Mouse (Mus musculus) kidney, postnatal 4 days (tissue): ENCODE data around the gene Nfatc3.
"Not testable (repeated sequence)": the region's sequence is repeated elsewhere in the genome, so short reads cannot be mapped to it uniquely, and the experiment has no call there.

Experiments
- DNase-seq, 2 experiments: peaks; one replicate each; pipeline ENCODE4 v3.0.0; 2021; ENCODE audit warnings: mixed read lengths in 2 of 2

Gene Nfatc3

DNA sequence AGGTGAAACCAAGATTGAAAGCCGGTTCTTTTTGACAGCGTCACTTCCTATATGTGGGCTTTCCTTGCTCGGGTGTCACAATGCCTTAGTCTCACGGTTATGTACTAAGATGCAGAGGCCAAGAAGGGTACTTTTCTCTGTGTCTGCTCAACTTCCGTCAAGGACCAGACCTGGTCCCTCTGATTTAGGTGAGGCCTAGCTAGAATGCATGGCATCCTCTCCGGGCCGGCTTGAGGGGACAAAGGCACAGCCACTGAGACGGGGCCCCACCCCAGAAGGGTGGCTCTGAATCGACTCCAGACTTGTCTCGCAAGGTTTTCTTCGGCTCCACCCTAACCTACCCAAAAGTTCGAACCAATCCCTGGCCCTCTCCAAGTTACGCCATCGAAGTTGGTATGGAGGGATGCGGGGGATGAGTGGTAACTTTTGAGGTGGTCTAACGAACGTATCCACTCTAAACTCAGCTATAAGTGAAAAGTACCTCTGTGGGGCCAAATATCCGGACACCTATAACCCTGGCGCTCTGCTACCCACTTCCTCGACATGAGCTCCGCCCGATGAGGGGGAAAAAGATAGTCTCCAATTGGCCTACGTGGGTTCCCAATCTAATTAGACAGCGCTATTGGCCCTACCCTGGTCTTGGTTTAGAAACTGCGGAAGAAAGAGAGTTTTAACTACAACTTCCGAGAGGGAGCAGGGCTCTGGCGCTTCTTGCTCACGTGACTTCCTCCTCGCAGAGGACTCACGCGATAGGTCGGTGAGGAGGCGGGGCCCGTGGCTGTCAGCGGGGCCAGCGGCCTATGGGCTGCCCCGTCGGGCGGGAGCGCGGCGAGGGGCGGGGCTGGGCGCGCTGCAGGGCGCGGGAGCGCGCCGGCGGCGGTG lies at the start of gene Nfatc3:
Nfatc3 (plus strand) TSS at position 110 of the 882 bp plus-strand sequence.
- peak; percentile 96 to 99 for DNase-seq

DNA sequence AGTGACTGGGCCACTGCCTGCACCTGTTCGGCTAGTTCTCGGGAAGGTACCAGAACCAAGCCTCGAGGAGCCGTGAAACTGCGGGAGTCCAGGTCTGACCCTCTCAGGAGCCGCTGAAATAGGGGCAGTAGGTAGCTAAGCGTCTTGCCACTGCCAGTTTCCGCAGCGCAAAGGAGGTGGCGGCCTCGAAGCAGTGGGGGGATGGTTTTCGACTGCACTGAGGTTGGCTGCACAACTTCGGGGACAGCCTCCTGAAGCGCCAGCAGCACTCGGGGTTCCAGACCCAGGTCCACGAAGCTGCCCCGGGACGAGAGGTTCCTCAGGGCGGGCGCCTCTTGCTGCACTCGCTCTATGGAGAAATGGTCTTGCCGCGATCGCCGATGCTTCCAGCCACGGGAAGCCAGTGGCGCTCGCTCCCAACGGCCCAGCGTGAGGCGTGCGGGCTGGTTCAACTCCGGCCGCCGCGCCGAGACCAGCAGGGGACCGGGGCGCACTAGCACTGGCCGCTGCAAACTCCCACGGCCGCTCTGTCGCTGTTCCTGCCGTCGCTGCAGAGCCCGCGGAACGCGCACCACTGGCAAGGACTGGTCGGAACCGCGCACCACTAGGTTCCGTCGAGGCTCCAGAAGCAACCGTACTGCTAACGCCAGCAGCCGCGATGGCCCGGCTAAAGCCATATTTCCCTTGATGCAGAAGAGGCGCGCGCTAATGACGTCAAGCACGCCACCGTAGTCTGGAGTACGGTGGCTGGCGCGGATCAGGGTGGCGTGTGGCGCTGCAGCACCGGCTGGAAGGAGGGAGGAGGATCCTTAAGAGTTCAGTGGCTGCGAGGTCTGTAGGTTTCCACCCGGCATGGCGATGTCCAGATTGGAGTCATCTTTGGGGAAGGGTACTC lies 47.6 kb upstream of the Nfatc3 start:
- peak; percentile 97 for DNase-seq

DNA sequence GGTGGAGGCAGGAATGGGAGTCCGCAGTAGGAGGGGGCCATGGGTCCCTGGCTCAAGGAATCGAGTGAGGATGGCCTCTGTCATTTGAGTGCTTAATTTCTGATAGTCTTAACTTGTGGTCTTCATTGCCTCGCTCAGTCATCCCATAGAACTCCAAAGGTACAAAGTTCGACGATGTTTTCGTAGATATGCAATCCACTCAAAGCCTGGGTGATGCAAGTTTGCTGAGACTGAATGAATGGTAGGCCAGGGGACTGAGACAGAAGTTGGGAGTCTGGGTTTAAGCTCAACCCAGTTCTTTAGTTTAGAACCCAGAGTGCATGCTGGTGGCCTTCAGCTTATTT lies 47.0 kb upstream of the Nfatc3 start, which contains the start of gene Ddx28:
Ddx28 (minus strand) TSS at position 240 of the 344 bp plus-strand sequence.
- DNase-seq = no peak

DNA sequence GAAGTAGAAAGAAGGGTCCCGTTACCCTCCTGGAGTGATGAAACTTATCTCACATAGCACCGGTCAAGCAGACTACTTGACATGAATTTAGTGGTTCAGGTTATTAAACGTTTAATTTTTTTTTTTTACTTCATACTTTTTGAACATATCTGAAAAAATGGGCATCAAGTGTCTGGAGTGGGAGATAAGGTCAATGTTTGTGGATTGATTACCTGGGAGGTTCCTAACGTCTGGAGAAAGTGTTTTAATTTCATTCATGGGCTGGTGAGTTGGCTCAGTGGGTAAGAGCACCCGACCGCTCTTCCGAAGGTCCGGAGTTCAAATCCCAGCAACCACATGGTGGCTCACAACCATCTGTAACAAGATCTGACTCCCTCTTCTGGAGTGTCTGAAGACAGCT lies 46.4 kb upstream of the Nfatc3 start:
- DNase-seq = not testable (repeated sequence)

DNA sequence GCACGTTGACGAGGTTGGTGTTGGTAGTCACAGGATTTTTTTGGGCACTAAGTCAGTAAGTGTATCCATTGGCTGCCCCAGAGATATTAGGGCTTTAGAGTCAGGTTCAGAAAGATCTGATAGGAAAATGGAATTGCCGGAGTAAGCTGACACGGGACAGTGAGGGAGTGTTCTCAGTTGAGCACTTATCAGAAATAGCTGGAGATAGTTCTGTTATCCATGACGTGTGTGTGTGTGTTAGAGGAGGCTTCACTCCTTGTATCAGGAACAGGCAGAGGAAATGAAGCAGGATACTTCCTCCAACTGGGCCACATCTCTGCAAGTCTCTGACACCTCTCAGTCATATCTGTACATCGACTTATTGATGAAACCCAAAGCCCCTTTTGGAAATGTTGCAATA lies 42.4 kb upstream of the Nfatc3 start:
- no peak for DNase-seq

DNA sequence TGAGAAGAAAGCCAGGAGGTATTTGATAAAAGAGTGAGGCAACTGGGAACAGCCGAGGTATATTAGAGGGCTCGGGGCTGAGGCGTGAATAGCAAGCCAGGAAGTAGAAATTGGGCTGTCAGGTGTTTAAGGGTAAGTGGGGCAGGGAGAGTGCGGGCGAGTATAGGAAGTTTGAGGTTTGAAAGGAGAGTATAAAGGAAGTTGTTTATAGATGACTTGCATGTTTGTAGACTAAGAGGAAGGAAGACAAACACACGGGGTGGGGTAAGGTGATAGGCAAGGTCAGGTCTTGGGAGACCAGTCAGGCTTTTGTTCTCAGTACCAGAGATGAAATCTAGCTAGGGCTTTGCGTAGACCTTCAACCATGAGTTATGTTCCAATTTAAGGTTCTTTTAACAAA lies 41.5 kb upstream of the Nfatc3 start:
- DNase-seq = no peak

DNA sequence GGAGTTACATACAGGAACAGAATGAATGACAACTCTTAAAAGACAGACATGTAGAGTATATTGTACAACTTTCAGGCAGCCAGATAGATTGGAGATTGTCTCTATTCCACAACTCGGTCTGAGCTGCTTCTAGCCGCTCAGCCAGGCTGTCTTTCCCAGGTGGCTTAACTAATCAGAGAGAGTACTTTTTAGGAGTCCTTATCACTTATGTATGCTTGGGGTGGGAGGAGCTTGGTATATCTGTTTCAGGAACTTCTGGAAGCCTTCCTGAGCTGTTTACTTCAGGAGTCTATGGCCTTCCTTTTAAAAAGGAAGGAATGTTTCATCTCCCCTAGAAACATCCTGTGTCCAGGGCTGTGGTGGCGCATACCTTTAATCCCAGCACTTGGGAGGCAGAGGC lies 40.6 kb upstream of the Nfatc3 start:
- DNase-seq = no peak

DNA sequence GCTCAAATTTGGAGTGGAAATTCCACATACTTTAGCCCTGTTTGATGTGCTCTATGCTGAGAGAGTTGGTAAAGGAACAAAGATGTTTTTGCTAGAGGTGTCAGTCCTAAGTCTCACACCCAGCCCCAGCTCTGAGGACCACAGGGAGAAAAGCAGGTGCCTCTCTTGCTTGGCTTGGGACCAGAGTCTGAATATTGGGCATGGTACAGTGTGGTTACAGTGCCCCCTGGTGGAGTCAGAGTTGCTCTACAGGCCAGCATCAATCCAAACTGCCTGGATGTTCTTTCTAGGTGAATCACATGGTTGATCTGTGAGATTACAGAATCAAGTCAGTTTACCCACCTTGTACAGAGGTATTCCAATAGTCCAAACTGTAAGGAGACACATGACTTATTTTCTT lies 36.2 kb upstream of the Nfatc3 start:
- DNase-seq = peak; percentile 77 to 82

DNA sequence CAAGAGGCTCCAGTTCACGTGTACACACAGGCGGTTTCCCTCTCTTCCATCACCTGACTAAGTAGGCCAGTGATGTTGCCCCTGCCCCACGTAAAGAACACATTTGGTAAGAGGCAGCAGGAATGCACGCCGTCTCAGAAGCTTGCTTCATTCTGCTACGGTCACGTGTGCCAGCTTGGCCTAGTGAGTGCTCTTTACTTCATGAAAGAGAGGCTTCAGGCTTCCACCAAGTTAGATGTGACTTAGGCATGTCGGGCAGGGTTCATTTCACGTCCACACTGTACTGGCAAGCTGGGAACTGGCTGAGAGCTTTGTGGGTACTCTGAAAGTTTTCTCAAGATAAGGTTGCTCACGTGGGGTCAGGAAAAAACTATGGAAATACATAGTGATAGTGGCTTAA lies 19.9 kb upstream of the Nfatc3 start:
- no peak for DNase-seq

DNA sequence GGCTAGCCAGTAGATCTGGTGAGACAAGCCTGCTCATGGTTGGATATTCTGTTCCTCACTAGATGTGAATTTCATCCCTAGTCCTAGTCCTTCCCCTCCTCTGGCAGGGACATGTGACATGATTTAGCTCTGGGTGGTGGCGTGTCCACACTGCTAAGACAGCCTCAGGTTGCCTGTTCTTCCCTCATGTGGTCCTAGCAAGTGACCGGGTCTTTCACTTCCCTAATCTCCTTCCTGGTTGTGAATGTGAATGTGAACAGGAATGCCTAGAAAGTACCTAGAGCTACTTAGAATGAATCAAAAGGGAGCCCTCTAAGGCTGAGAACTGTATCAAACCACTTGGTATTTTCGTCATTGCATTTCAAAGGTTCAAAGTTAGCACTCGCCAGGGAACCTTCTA lies 19.0 kb upstream of the Nfatc3 start:
- no peak for DNase-seq

DNA sequence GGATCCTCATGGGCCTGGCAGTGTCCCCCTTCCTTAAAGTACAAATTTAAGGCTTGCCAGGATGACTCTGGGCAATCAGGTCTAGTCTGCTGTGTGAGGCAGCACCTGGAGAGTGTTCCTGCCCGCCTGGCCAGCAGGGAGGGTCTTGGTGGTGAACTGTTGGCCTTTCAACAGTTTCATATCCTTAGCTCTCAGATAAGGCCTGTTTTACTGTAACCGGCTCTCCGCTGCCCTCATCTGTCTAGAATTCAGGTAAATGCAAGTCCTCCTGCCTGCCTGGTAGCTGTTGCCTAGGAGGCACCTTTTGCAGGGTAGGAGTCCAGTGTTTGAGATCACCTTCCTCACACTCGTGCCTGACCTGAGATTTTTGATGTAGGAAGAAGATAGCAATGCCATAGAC lies 18.4 kb upstream of the Nfatc3 start:
- no peak for DNase-seq

DNA sequence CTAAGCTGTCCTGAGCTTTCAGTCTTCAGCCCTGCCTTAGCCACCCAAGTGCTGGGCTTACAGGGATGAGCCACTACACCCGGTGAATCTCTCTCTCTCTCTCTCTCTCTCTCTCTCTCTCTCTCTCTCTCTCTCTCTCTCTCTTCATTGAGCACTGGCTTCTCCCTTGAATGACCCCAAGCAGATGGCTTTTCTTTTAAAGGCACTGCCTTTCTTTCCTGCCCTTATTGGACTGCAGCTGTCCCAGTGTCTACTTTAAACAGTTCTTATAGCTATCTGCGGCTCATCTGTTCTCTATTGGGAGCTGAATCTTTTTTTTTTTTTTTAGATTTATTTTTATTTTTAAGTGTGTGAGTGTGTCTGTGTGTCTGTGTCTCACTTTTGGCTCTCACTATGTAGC lies 15.6 kb upstream of the Nfatc3 start:
- no peak for DNase-seq

DNA sequence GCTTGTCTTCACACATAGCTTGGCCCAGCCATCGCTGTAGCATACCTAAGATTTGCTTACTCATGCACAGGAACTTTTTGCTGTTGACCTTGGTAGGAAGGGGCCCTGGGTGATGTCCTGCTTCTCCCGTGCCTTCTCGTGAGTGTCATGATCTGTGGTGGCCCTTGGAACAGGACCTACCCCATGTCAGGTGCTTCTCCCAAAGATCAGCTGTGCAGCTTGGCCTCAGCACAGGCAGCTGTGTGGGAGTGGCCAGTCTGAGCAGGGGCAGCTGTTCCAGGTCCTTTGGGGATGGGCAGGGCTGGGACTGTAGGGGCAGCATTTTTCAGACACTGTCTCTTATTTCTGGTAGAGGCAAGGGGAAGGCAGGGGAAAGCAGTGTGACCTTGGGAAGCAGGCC lies 14.5 kb upstream of the Nfatc3 start:
- peak; percentile 53 to 65 for DNase-seq

DNA sequence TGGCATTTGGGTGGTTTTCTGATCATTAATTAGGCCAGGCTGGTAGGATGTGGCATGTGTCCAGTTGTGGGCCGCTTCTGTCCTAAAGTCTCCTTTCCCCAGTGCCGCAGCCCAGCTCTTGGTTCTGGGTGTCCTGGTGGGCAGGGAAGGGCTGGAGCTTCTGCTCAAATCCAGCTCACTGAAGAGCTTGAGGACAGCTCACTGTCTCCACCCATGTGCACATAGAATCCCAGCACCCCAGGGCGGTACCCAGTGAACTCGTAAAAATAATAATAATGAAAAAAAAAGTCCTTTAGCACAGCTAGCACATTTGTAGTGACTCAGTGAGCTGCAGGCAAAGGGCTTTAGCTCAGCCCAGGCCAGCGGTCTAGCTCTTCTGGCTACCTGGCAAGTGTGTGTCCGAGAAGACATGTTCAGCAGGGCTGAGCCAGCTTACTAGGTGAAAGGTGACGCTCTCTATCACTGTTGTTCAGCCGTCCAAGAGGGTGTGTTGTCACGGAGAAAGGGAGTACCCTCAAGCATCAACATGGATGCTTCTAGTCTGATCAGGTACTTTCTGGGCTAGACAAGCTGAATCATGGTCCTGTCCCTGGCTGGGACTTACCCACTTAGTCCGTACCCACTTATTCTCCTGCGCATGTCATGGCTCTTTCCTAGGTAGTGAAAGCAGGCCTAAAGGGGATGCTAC lies 11.6 kb upstream of the Nfatc3 start:
- no peak for DNase-seq

DNA sequence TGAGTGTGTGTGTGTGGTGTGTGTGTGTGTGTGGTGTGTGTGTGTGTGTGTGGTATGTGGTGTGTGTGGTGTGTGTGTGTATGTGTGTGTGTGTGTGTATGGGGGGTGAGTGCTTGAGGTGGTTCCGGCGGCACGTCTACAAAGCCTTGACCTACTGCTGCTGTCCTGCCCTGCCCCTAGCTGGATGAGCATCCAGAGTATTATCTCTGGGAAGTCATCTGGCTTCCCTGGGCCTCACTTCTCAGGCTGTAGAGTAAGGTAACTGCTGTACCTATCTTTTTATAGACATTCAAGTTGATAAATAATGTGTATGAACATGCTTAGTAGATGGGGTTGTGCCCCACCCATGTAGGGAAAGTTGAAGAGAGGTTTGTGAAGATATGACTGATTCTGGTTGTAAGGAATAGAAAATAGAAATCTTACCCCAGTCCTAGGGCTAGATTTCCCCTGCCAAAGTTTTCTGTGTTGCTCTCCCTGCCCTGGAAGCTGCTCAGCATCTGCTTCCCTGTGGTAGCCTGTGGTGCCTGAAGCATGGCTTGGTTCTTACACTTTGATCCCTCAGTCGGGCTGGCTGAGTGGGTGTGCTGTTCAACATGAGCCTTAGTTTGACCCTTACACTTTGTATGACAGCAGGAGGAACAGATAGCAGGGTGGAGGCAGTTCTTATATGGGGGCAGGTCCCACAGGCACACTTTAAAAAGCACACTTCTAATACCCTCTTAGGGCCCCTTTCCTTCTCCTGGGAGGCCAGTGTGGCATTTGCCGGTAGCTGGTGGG lies 10.6 kb upstream of the Nfatc3 start:
- peak in 1 of 2 experiments; percentile 19 for DNase-seq

DNA sequence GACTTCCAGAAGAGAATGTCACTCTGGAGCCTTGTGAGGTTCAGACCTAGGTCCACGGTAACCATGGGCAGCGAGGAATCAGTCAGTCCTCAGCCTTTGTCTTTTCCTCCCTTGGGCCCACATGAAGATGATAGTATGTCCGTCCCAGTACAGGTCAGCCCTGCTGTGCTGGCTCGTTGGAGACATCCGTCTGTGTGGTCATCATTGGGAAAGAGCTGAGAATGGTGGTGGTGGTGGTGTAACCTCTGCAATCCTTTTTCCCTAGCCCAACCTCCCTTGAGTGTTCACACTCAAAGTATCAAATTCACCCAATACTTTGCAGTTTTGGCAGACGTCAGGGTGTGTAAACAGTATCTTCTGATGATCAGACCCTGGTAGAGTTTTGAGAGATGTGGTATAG lies 8.8 kb upstream of the Nfatc3 start:
- no peak for DNase-seq

DNA sequence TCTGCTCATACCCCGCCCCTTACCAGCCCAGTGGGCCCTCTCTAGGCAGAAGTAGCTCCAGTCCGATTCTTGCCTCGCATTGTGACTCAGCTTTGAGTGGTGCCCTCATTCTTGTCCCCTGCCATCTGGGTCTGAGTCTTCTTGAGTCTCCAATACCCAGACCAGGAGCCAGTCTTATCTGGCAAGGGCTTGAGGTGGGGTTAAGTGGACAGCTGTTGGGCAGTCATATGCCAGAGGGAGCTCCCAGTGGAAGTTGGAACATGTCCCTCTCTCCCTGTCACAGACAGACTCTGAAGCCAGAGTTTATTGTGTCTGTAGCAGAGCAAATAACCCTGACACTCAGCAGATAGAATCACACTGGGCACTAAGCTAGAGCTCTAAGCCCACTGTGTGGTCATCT lies 7.6 kb upstream of the Nfatc3 start:
- DNase-seq = no peak

DNA sequence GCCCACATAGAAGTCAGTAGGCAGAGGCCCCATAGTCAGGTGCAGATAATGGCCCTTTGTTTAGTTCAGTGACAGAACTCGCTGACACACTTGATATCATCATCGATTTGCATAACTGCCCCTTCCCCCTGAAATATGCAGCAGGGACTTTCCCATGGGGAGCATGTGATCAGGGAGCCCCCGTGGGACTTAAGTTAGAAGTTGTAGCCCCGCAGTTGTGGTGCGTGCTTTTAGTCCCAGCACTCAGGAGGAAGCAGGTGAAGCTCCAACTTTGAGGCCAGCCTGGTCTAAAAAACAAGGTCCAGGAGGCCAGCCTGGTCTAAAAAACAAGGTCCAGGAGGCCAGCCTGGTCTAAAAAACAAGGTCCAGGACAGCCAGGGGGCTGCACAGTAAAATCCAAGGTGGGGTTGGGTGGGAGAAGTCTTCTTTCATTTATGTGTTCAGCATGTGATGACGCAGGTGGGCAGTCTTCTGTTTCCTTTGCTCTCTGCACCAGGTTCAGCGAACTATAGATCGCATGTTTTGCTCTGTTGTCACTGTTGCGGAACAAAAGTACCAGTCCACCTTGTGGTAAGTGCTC lies 6.0 kb upstream of the Nfatc3 start:
- no peak for DNase-seq

DNA sequence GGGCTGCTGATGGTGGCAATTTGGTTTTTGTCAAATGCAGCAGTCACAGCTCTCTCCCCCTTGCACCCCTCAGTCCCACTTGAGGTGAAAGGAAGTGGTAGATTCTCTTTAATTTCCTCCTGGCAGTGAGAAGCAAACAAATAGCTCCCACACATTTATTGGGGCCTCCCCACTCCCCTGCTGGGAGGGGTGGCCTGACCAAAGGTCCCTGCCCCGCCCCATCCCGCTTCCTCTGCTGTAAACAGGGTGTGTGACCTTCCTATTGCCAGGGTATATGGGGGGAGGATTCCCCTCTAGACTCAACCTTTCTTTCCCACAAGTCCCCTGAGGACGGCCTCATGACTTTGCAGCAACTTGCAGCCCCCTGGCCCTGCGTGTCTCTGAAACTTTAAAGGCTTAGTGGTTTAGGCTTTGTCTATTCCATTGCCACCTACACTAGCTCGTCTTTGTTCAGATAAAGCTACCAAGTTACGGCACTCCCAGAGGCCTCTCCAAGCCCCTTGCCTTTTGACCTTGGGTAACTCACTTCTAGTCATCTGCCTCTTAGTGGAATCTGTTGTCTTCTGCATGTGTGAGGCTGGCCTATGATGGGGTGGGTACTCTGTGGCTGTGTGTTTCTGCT lies 4.3 kb upstream of the Nfatc3 start:
- peak; percentile 35 to 66 for DNase-seq

DNA sequence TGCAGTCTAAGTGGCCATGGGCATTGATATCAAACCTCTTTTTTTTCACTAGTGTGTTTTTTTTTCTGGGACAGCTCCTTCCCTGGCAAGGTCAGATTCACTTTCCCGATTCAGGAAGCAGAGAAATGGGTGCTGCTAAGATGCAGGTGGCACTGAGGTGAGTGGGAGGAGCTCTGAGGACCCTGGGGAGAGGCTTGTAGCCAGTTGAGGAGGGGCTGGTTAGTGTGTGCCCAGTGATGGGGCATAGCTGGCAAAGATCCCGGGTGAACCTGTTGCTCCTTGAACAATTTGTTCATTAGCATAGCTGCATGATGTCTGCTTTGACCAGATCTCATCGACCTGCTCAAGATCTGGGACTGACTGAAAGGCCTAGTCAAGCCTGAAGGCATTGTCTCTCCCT lies 3.6 kb upstream of the Nfatc3 start:
- DNase-seq = peak in 1 of 2 experiments; percentile 48

DNA sequence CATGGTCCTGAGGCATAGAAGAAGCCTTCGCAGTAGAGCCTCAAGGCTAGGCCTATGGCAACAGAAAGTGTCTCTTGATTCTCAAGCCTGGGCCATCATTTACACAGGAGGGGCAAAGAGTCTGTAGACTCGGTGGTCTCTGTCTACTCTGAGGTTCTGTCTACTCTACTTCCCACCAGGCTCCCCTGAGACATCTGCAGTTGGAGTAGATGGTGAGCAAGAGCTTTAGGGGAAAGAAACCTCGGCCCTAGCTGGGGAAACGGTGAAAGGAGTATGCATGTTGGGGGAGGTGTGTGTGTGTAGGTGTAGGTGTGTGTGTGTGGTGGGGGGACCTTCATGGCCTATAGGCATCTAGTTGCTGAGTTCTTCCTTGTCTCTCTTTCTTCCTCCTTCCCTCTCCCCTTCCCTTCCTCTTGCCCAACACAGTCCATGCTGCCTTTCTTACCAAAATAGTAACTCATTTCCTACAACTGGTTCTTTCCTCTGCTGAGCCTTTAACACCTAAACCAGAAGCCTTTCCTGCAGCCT lies 2.1 kb upstream of the Nfatc3 start:
- DNase-seq = no peak
